Mouse (Mus musculus): Measurements from ENCODE around the gene Ppp2r5e. TPM values are rescaled to one million over a fixed set of nuclear protein-coding genes. Genes with fewer than 3 reads are reported as not detected.

Gene Ppp2r5e
- polyA plus RNA-seq, 1 experiment from 2014 or later: 19.9 TPM

GRCm38 (mm10) chr12:75466206-75466605 is 129.8 kb downstream of the Ppp2r5e start:
- H3K27me3 ChIP-seq (ENCODE audit: insufficient read depth, low read length): no peaks in the 10 kb centered on the region
- H3K9ac ChIP-seq: no peak overlapping the region
- DNase-seq (no peak), ATAC-seq (ENCODE audit: insufficient read depth) (peak; percentile 17; the same call in 1 of the 2 replicates)
- no peaks in the 10 kb centered on the region for H3K4me1 ChIP-seq (ENCODE audit: insufficient read depth)
- H3K9me3 ChIP-seq (ENCODE audit: low read depth, low read length): no peaks in the 10 kb centered on the region
- no peak overlapping the region for H3K27ac ChIP-seq (ENCODE audit: low read depth)
- H3K4me3 ChIP-seq (ENCODE audit: low read depth, low read length): no peak overlapping the region
- H3K36me3 ChIP-seq (ENCODE audit: insufficient read depth): peaks cover 42% of the 10 kb centered on the region
- WGBS: 82% methylated on average over 7 of the region's 7 CpGs
- no peak for TF ChIP-seq CTCF (IDR thresholded peaks at IDR 0.05; ENCODE audit: low read depth)
- H3K4me2 ChIP-seq: no peak overlapping the region

- Histone ChIP-seq H3K27me3 (ENCODE audit: insufficient read depth, low read length) (no peaks in the 10 kb centered on the region), H3K4me1 (ENCODE audit: insufficient read depth) (no peaks in the 10 kb centered on the region), H3K9me3 (ENCODE audit: low read depth, low read length) (no peaks in the 10 kb centered on the region), H3K9ac (no peak overlapping the region), H3K27ac (ENCODE audit: low read depth) (no peak overlapping the region), H3K4me2 (no peak overlapping the region), H3K36me3 (ENCODE audit: insufficient read depth) (peaks cover 60% of the 10 kb centered on the region), H3K4me3 (ENCODE audit: low read depth, low read length) (no peak overlapping the region)
- ATAC-seq (ENCODE audit: insufficient read depth) (no peak), DNase-seq (peak; percentile 65)
- TF ChIP-seq CTCF (IDR thresholded peaks at IDR 0.05; ENCODE audit: low read depth): peak; percentile 77
- WGBS: 76% methylated on average over 9 of the region's 9 CpGs
Measured at GRCm38 (mm10) chr12:75464016-75464769, 131.9 kb downstream of the Ppp2r5e start.

DNA sequence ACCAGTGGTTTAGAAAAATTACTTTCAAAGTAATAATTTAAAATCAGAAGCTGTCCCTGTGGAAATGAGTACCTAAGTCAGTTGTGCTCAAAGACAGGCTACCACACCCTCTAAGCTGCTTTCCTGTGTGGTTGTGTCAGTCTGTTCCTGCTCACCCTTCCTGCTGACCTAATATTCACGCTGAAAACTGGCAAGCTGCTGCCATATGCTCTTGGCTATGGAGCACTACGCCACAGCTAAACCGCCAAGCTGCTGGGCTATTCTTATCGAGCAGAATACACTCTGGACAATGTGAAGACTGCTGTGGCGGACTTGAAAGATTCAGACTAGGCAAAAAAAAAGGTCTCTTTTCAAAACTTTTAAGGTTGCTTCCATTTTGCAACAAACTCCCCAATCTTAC is 135.5 kb downstream of the Ppp2r5e start:
- 89% methylated on average over 5 of the region's 5 CpGs for WGBS
- no peaks in the 10 kb centered on the region for H3K4me1 ChIP-seq (ENCODE audit: insufficient read depth)
- H3K27ac ChIP-seq (ENCODE audit: low read depth): no peak overlapping the region
- no peak for TF ChIP-seq CTCF (IDR thresholded peaks at IDR 0.05; ENCODE audit: low read depth)
- H3K27me3 ChIP-seq (ENCODE audit: insufficient read depth, low read length): no peaks in the 10 kb centered on the region
- DNase-seq (no peak), ATAC-seq (ENCODE audit: insufficient read depth) (no peak)
- peaks cover 65% of the 10 kb centered on the region for H3K36me3 ChIP-seq (ENCODE audit: insufficient read depth)
- H3K4me3 ChIP-seq (ENCODE audit: low read depth, low read length): no peak overlapping the region
- no peak overlapping the region for H3K9ac ChIP-seq
- no peaks in the 10 kb centered on the region for H3K9me3 ChIP-seq (ENCODE audit: low read depth, low read length)
- no peak overlapping the region for H3K4me2 ChIP-seq

GRCm38 (mm10) chr12:75459656-75460055 is 136.4 kb downstream of the Ppp2r5e start:
- Histone ChIP-seq H3K4me2 (no peak overlapping the region), H3K27ac (ENCODE audit: low read depth) (no peak overlapping the region), H3K4me1 (ENCODE audit: insufficient read depth) (no peaks in the 10 kb centered on the region), H3K9ac (no peak overlapping the region), H3K36me3 (ENCODE audit: insufficient read depth) (peaks cover 59% of the 10 kb centered on the region), H3K4me3 (ENCODE audit: low read depth, low read length) (no peak overlapping the region), H3K27me3 (ENCODE audit: insufficient read depth, low read length) (no peaks in the 10 kb centered on the region), H3K9me3 (ENCODE audit: low read depth, low read length) (no peaks in the 10 kb centered on the region)
- WGBS: 89% methylated on average over 5 of the region's 5 CpGs
- DNase-seq (no peak), ATAC-seq (ENCODE audit: insufficient read depth) (no peak)
- TF ChIP-seq CTCF (IDR thresholded peaks at IDR 0.05; ENCODE audit: low read depth): no peak

- Histone ChIP-seq H3K4me3 (ENCODE audit: low read depth, low read length) (no peak overlapping the region), H3K4me1 (ENCODE audit: insufficient read depth) (no peaks in the 10 kb centered on the region), H3K27ac (ENCODE audit: low read depth) (no peak overlapping the region), H3K27me3 (ENCODE audit: insufficient read depth, low read length) (no peaks in the 10 kb centered on the region), H3K9me3 (ENCODE audit: low read depth, low read length) (no peaks in the 10 kb centered on the region), H3K9ac (no peak overlapping the region), H3K36me3 (ENCODE audit: insufficient read depth) (peaks cover 43% of the 10 kb centered on the region), H3K4me2 (no peak overlapping the region)
- TF ChIP-seq CTCF (IDR thresholded peaks at IDR 0.05; ENCODE audit: low read depth): no peak
- ATAC-seq (ENCODE audit: insufficient read depth) (no peak), DNase-seq (no peak)
- WGBS: 90% methylated on average over 6 of the region's 6 CpGs
Measured at GRCm38 (mm10) chr12:75453441-75453840, 142.6 kb downstream of the Ppp2r5e start.

GRCm38 (mm10) chr12:75453027-75453426 is 143.0 kb downstream of the Ppp2r5e start:
- no peak overlapping the region for H3K9ac ChIP-seq
- no peak for ATAC-seq (ENCODE audit: insufficient read depth)
- WGBS: 77% methylated on average over 4 of the region's 4 CpGs
- H3K4me2 ChIP-seq: no peak overlapping the region
- H3K9me3 ChIP-seq (ENCODE audit: low read depth, low read length): no peaks in the 10 kb centered on the region
- no peak overlapping the region for H3K4me3 ChIP-seq (ENCODE audit: low read depth, low read length)
- no peaks in the 10 kb centered on the region for H3K27me3 ChIP-seq (ENCODE audit: insufficient read depth, low read length)
- H3K27ac ChIP-seq (ENCODE audit: low read depth): no peak overlapping the region
- peak; percentile 30 for DNase-seq
- no peaks in the 10 kb centered on the region for H3K4me1 ChIP-seq (ENCODE audit: insufficient read depth)
- H3K36me3 ChIP-seq (ENCODE audit: insufficient read depth): peaks cover 39% of the 10 kb centered on the region
- peak; percentile 20; the same call in 1 of the 2 replicates for TF ChIP-seq CTCF (IDR thresholded peaks at IDR 0.05; ENCODE audit: low read depth)

DNA sequence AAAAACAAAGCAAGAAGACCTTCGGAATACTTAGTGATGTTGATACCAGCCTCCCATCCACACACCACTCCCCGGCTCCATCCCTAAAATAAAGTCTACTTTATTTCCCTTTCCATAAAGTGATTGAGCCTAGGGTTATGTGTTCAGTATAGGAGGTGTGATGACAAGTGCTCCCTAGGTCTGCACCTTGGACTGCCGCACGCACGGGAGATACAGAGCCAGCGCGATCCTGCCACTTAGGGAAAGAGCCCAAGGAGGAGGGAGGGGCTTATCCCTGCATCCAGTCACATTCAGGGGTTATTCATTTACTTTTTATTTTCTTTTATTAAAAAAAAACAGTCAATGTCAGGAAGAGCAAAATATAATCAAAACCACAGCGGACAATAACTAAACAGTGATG is 145.5 kb downstream of the Ppp2r5e start:
- no peak for DNase-seq
- ATAC-seq (ENCODE audit: insufficient read depth): no peak
- no peaks in the 10 kb centered on the region for H3K9me3 ChIP-seq (ENCODE audit: low read depth, low read length)
- 86% methylated on average over 8 of the region's 8 CpGs for WGBS
- no peak overlapping the region for H3K27ac ChIP-seq (ENCODE audit: low read depth)
- H3K4me2 ChIP-seq: no peak overlapping the region
- H3K4me1 ChIP-seq (ENCODE audit: insufficient read depth): no peaks in the 10 kb centered on the region
- no peak overlapping the region for H3K4me3 ChIP-seq (ENCODE audit: low read depth, low read length)
- no peak for TF ChIP-seq CTCF (IDR thresholded peaks at IDR 0.05; ENCODE audit: low read depth)
- H3K9ac ChIP-seq: no peak overlapping the region
- peaks cover 36% of the 10 kb centered on the region for H3K36me3 ChIP-seq (ENCODE audit: insufficient read depth)
- H3K27me3 ChIP-seq (ENCODE audit: insufficient read depth, low read length): no peaks in the 10 kb centered on the region
